Mouse (Mus musculus): Measurements from ENCODE around the gene Asrgl1.

DNA sequence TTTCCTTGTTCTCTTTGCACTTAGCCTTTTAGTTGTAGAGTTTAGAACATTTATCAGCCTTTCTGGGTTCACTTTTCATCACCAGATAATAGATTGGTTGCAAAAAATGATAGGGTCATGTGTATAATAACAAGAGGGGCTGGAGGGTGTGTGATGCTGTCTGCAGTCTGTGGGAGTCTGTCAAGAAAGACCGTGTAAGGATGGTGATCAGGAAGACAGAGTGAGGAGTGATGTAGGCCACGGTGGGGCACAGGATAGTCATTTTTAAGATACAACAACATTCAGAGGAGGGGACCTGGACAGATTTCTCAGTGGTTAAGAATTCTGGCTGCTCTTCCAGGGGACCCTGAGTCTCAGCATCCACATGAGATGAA lies 63.3 kb downstream of the Asrgl1 start:
- TF ChIP-seq CTCF (IDR thresholded peaks at IDR 0.05; ENCODE audit: low read depth, low read length), result no peak
- no peak for TF ChIP-seq GATA1 (IDR thresholded peaks at IDR 0.05; ENCODE audit: borderline replicate concordance, low read length)
- TF ChIP-seq POLR2AphosphoS5 (IDR thresholded peaks at IDR 0.05; ENCODE audit: insufficient replicate concordance, low read depth, low read length), result no peak
- TF ChIP-seq TAL1 (conservative IDR thresholded peaks at IDR 0.05; ENCODE audit: low read depth, low read length), result no peak
- TF ChIP-seq GATA2 (IDR thresholded peaks at IDR 0.05; ENCODE audit: borderline replicate concordance, low read depth, low read length), result no peak
